Mouse (Mus musculus): ENCODE results near the gene Mns1. TPM values are rescaled to one million over a fixed set of nuclear protein-coding genes. Genes with fewer than 3 reads are reported as not detected.
"Not testable (repeated sequence)": the region's sequence is repeated elsewhere in the genome, so short reads cannot be mapped to it uniquely, and the experiment has no call there.

The Mns1 gene
- polyA plus RNA-seq, 1 experiment from 2014 or later = 36.8 TPM

DNA sequence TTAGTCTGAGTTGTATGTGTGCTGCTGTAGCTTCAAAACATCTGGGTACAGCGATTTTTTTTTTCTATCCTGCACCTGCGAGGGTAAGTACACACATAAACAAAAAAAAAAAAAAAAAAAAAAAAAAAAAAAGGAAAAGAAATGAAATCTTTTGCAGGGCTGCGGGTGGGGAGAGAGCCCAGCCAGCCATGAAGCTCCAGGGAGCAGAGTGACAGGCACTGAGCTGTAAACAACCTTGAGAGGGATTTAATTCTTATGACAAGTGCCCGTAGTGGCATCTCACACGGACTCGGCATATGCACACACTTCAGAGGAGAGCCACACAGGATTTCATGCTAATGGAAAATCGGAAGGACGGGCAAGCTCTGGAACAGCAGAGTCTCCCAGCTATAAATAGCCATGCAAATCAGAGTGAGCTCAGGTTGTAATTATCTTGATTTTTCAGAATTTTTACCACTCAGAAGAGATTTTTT is 43.9 kb upstream of the Mns1 start:
- H3K4me3 ChIP-seq (ENCODE audit: low read depth, low read length) = no peak overlapping the region
- H3K27ac ChIP-seq (ENCODE audit: low read depth) = no peak overlapping the region
- H3K36me3 ChIP-seq (ENCODE audit: insufficient read depth) = no peaks in the 10 kb centered on the region
- no peaks in the 10 kb centered on the region for H3K27me3 ChIP-seq (ENCODE audit: insufficient read depth, low read length)
- no peak for TF ChIP-seq CTCF (IDR thresholded peaks at IDR 0.05; ENCODE audit: low read depth)
- no peak overlapping the region for H3K9ac ChIP-seq
- 62% methylated on average over 8 of the region's 8 CpGs for WGBS
- DNase-seq (no peak), ATAC-seq (ENCODE audit: insufficient read depth) (no peak)
- no peaks in the 10 kb centered on the region; the same call in 1 of the 2 replicates for H3K4me1 ChIP-seq (ENCODE audit: insufficient read depth)
- H3K9me3 ChIP-seq (ENCODE audit: low read depth, low read length) = no peaks in the 10 kb centered on the region
- H3K4me2 ChIP-seq = no peak overlapping the region

DNA sequence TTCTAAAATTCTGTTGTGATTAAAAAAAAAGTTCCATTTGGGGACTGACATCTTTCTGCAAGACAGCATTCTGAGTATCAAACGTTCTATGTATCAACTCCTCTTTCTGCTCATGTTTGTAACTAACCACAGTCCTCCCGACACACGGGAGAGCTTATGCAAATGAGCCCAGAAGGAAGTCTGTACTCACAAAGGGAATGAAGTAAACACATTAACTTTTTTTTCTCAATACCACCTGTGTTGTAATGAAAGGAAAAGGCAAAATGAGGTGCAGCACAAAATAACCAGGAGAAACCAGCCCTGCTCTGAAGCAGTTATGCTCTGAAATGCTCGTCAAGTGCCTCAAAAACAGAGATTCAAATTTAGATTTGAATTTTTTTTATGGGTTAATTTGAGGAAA is 37.7 kb upstream of the Mns1 start:
- no peak overlapping the region for H3K27ac ChIP-seq (ENCODE audit: low read depth)
- no peak for DNase-seq
- H3K9me3 ChIP-seq (ENCODE audit: low read depth, low read length) = no peaks in the 10 kb centered on the region
- no peaks in the 10 kb centered on the region; the same call in 1 of the 2 replicates for H3K4me1 ChIP-seq (ENCODE audit: insufficient read depth)
- H3K4me3 ChIP-seq (ENCODE audit: low read depth, low read length) = no peak overlapping the region
- no peaks in the 10 kb centered on the region for H3K27me3 ChIP-seq (ENCODE audit: insufficient read depth, low read length)
- H3K36me3 ChIP-seq (ENCODE audit: insufficient read depth) = no peaks in the 10 kb centered on the region
- no peak for ATAC-seq (ENCODE audit: insufficient read depth)
- H3K9ac ChIP-seq = no peak overlapping the region
- H3K4me2 ChIP-seq = no peak overlapping the region
- WGBS = 41% methylated on average over 4 of the region's 4 CpGs
- no peak for TF ChIP-seq CTCF (IDR thresholded peaks at IDR 0.05; ENCODE audit: low read depth)

DNA sequence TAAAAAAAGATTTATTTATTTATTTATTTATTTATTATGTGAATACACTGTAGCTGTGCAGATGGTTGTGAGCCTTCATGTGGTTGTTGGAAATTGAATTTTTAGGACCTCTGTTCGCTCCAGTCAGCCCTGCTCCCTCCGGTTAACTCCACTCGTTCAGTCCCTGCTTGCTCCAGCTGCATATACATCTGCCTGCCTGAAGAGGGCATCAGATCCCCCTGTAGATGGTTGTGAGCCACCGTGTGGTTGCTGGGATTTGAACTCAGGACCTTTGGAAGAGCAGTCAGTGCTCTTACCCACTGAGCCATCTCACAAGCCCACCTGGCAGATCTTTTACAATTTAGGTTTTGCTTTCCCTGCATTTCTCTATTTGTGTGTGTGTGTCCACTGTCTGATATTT is 36.0 kb upstream of the Mns1 start:
- not testable (repeated sequence) for H3K27me3 ChIP-seq (ENCODE audit: insufficient read depth, low read length); H3K9ac ChIP-seq; DNase-seq; H3K27ac ChIP-seq (ENCODE audit: low read depth); H3K36me3 ChIP-seq (ENCODE audit: insufficient read depth); H3K4me1 ChIP-seq (ENCODE audit: insufficient read depth); ATAC-seq (ENCODE audit: insufficient read depth); H3K4me3 ChIP-seq (ENCODE audit: low read depth, low read length); H3K4me2 ChIP-seq; H3K9me3 ChIP-seq (ENCODE audit: low read depth, low read length)
- TF ChIP-seq CTCF (IDR thresholded peaks at IDR 0.05; ENCODE audit: low read depth) = peak; percentile 17
- 72% methylated on average over 4 of the region's 4 CpGs for WGBS

DNA sequence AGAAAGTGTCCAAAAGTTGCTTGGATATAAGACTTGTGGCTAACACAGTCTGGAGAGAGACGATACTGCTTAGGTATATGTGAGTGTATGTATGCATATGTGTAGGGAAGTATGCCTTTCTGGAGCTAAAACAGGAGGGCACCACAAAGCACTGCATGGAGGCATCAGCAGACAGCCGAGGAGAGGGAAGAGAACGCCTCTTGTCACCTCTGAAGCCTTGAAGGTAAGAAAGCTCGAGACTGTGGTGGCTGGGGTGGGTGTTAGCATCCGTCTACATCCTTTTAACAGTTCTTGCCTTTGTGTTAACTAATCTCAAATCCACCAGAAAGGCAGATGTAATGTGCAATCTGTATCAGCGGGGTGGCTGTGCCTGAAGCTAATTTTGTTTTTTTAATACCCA is 34.4 kb upstream of the Mns1 start:
- no peak for TF ChIP-seq CTCF (IDR thresholded peaks at IDR 0.05; ENCODE audit: low read depth)
- no peak overlapping the region for H3K27ac ChIP-seq (ENCODE audit: low read depth)
- WGBS = 69% methylated on average over 6 of the region's 6 CpGs
- no peaks in the 10 kb centered on the region for H3K4me1 ChIP-seq (ENCODE audit: insufficient read depth)
- H3K4me2 ChIP-seq = no peak overlapping the region
- no peak for DNase-seq
- ATAC-seq (ENCODE audit: insufficient read depth) = no peak
- H3K9me3 ChIP-seq (ENCODE audit: low read depth, low read length) = no peaks in the 10 kb centered on the region
- H3K4me3 ChIP-seq (ENCODE audit: low read depth, low read length) = no peak overlapping the region
- H3K9ac ChIP-seq = no peak overlapping the region
- no peaks in the 10 kb centered on the region for H3K27me3 ChIP-seq (ENCODE audit: insufficient read depth, low read length)
- H3K36me3 ChIP-seq (ENCODE audit: insufficient read depth) = no peaks in the 10 kb centered on the region

DNA sequence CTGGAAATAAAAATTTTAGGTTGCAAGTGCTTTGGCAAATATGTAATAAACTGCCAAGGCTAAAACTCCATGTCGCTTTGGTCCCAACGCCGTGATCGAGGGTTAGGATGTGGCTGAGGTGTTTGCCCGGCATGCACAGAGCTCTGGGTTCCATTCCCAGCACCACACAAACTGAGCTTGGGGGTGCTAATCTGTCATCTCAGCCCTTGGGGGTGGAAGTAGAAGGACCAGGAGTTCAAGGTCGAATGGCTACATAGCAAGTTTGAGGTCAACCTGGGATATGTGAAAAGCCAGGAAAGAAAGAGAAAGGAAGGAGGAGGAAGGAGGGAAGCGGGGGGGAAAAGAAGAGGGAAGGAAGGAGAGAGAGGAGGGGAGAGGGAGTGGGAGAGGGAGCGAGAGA is 33.4 kb upstream of the Mns1 start:
- Histone ChIP-seq H3K36me3 (ENCODE audit: insufficient read depth) (no peaks in the 10 kb centered on the region), H3K27ac (ENCODE audit: low read depth) (no peak overlapping the region), H3K4me3 (ENCODE audit: low read depth, low read length) (no peak overlapping the region), H3K9ac (no peak overlapping the region), H3K4me1 (ENCODE audit: insufficient read depth) (no peaks in the 10 kb centered on the region), H3K27me3 (ENCODE audit: insufficient read depth, low read length) (no peaks in the 10 kb centered on the region), H3K9me3 (ENCODE audit: low read depth, low read length) (no peaks in the 10 kb centered on the region), H3K4me2 (no peak overlapping the region)
- DNase-seq (no peak), ATAC-seq (ENCODE audit: insufficient read depth) (no peak)
- no peak for TF ChIP-seq CTCF (IDR thresholded peaks at IDR 0.05; ENCODE audit: low read depth)
- WGBS = 82% methylated on average over 8 of the region's 8 CpGs

DNA sequence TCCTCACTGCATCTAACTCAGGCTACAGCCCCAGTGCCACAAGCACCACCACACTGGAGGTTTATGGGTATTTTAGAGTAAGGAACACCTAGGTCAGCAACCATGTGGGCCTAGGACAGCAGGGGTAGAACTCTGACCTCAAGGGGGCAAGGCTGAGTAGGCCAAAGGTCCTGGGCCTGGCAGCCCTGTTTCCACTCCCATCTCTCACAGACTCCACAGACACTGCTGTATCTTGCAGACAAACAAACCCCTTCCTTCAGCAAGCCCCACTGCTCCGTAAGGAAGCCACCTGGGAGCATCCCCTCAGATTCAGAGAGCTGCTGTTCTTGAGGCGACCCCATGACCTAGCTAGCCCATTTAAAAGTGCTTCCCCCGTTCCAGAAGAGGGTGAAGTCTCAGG is 32.9 kb upstream of the Mns1 start:
- H3K27me3 ChIP-seq (ENCODE audit: insufficient read depth, low read length) = no peaks in the 10 kb centered on the region
- no peak overlapping the region for H3K4me2 ChIP-seq
- TF ChIP-seq CTCF (IDR thresholded peaks at IDR 0.05; ENCODE audit: low read depth) = no peak
- no peak overlapping the region for H3K9ac ChIP-seq
- H3K4me3 ChIP-seq (ENCODE audit: low read depth, low read length) = no peak overlapping the region
- DNase-seq = no peak
- 61% methylated on average over 3 of the region's 3 CpGs for WGBS
- H3K4me1 ChIP-seq (ENCODE audit: insufficient read depth) = no peaks in the 10 kb centered on the region
- no peaks in the 10 kb centered on the region for H3K36me3 ChIP-seq (ENCODE audit: insufficient read depth)
- no peaks in the 10 kb centered on the region for H3K9me3 ChIP-seq (ENCODE audit: low read depth, low read length)
- H3K27ac ChIP-seq (ENCODE audit: low read depth) = no peak overlapping the region
- ATAC-seq (ENCODE audit: insufficient read depth) = no peak

DNA sequence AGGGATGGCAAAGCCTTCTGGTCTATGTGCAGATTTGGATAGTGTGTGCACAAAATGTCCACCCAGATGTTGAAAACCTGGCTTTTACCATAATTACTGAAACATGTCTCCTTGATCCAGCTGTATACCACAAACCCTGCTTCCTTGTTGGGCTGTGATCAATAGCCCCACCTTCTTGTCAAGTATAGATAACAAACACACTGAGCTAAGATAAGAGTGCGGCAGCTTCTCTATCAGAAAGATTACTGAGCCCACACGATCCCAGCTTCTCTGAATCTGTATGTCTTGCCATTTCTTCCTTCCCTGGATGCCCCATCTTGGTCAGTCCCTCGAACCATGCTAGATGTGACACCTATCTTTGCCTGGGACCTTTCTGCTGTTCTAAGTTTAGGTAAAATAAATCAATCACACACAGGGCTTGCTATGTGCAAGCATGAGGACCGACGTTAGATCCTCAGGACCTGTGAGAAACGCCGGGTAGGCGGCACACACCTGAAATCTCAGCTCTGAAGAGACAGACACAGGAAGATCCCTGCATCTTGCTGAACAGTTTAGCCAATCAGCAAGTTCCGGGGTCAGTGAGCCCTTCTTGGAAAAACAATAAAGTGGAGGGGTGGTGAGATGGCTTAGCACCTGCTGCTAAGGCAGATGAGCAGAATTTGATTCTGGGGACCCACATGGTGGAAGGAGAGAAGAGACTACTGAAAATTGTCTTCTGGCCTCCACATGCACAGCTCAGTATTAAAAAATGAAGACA is 31.8 kb upstream of the Mns1 start:
- H3K9me3 ChIP-seq (ENCODE audit: low read depth, low read length) = no peaks in the 10 kb centered on the region
- H3K36me3 ChIP-seq (ENCODE audit: insufficient read depth) = no peaks in the 10 kb centered on the region
- no peak overlapping the region for H3K4me3 ChIP-seq (ENCODE audit: low read depth, low read length)
- TF ChIP-seq CTCF (IDR thresholded peaks at IDR 0.05; ENCODE audit: low read depth) = no peak
- H3K27ac ChIP-seq (ENCODE audit: low read depth) = no peak overlapping the region
- no peaks in the 10 kb centered on the region for H3K4me1 ChIP-seq (ENCODE audit: insufficient read depth)
- H3K9ac ChIP-seq = no peak overlapping the region
- no peaks in the 10 kb centered on the region for H3K27me3 ChIP-seq (ENCODE audit: insufficient read depth, low read length)
- no peak for DNase-seq
- no peak overlapping the region for H3K4me2 ChIP-seq
- ATAC-seq (ENCODE audit: insufficient read depth) = no peak
- WGBS = 73% methylated on average over 9 of the region's 9 CpGs
